Mouse (Mus musculus) megakaryocyte-erythroid progenitor cell, adult 5-6 weeks (primary cell): ENCODE data around the gene Scp2. TPM values are rescaled to one million over a fixed set of nuclear protein-coding genes. Genes with fewer than 3 reads are reported as not detected.
A peak's percentile ranks its signal among the peaks of the same experiment; 100 is the strongest.

ENCODE experiments used
- ATAC-seq: replicated peaks from 2 replicates; pipeline ENCODE4 v1.8.0; 2016; ENCODE audit warnings: mild to moderate bottlenecking, inconsistent platforms; ENCODE audit not compliant: severe bottlenecking, poor library complexity, low FRiP score, low TSS enrichment
- total RNA-seq, 2 experiments: library from RNA; stranded (forward) in 1 of 2; stranded (reverse) in 1 of 2; fragments of 200-1000, 215-1000 nt in 1 of 2; fragments of >200 nt in 1 of 2; fragmentation: Nextera tagmentation in 1 of 2; gene quantifications; 2 replicates each; pipeline ENCODE4 v1.2.3; 2014 to 2017

Gene Scp2
- total RNA-seq, 2 experiments from 2014 or later, result 129 to 203 TPM

GRCm38 (mm10) chr4:108065176-108065844 is 79.5 kb downstream of the Scp2 start:
- ATAC-seq, result no peak

- ATAC-seq, result no peak
Observed at GRCm38 (mm10) chr4:108063616-108064015, 81.2 kb downstream of the Scp2 start.

DNA sequence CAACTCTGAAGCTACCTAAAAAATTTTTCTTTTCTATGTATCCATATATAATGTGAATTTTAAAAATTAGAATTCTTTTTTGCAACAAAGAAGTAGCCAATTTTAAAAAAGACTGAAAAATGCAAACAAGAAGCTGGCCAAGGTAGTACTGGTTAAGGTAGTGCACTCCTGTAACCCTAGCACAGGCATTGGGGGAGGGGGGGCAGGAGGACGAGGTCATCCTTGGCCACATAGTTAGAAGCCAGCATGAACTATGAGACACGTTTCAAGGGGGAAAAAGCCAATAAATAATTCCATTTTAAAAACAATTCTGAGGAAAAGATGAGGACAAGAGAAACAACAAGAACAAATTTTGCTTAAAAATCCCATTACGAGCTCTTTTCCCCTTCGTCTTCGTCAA is 82.3 kb downstream of the Scp2 start:
- no peak for ATAC-seq

DNA sequence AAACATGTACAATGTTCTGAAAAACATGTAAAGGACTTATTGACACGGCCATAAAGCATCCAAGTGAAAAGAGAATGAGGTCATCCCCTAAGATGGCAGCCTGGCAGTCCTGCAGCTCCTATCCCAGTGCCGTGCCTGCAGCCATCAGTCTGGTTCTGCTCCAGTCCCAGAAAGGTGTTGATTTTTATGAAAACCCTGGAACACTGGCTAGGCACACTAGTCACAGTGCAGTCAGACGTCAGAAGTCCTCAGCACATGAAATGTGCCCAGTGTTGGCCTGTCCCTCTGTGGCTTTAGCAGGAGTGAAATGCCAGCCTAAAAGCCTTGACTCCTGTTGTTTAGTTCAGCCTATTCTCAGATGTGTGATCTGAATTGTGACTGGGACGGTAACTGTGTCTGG is 84.0 kb downstream of the Scp2 start:
- ATAC-seq, result no peak

DNA sequence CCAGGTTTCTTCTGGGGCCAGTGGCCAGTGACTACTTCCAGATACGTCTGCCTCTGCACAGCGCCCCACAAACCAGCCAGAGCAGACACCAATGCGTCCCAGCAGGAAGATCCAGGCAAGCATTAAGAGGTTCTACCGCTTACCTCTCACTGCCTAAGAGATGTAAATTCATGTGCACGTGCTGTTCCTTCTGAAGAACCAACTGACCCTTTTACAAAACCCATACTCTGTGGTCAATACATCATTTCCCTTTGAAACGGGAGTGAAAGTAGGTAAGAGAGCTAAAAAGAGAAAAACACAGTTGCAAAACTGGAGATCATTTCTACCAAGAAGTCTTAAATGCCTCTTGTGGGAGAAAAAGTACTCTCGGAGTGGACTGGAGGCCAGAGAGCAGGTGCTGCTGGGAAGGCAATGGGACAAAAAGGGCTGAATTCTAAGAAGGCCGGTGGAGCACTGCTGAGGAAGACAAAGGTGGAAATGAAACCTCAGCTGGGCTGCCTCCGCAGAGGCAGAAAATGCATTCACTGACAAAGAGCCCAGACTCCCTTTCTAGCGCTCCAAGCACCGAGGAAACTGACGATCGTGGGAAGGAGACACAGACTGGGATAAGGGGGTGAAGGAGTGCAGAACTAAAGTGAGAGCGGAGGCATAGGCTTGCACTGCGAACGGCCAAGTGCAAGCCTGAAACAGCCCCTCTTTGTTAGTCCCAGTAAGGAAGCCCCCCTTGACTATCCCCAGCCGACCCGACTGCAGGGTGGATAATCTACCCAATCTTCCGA is 85.0 kb downstream of the Scp2 start:
- no peak for ATAC-seq

GRCm38 (mm10) chr4:108058166-108058565 is 86.6 kb downstream of the Scp2 start:
- ATAC-seq, result no peak

- no peak for ATAC-seq
Observed at GRCm38 (mm10) chr4:108057247-108057646, 87.6 kb downstream of the Scp2 start.

GRCm38 (mm10) chr4:108055873-108056272 is 88.9 kb downstream of the Scp2 start:
- no peak for ATAC-seq

GRCm38 (mm10) chr4:108052673-108053072 is 92.1 kb downstream of the Scp2 start:
- ATAC-seq, result no peak

DNA sequence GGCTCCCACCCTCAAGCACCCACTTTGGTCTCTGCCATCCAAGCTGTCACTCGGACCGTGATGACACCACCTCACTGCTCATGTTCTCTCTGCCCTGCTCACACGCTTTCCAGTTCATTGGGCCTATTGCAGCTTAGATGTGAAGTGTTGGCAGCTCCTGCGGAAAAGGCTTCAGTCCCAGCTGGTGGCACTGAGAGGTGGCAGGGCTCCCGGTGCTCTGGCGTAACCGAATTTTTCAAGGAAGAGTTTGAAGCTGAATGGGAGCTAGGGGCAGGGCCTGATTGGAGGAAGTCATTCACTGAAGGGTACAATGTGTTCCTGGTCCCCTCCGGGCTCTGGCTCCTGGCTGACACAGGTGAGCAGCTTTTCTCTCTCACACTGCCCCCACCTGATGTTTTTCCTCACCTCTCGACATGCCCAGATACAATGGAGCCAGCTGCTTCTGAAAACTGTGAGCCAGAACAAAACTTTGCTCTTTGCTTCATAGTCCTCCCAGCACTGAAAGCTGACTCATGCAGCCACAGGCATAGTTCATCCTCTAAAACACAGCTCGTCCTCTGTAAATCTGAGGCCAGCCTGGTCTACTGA is 93.0 kb downstream of the Scp2 start:
- no peak for ATAC-seq

GRCm38 (mm10) chr4:108046136-108046535 is 98.7 kb downstream of the Scp2 start:
- no peak for ATAC-seq

DNA sequence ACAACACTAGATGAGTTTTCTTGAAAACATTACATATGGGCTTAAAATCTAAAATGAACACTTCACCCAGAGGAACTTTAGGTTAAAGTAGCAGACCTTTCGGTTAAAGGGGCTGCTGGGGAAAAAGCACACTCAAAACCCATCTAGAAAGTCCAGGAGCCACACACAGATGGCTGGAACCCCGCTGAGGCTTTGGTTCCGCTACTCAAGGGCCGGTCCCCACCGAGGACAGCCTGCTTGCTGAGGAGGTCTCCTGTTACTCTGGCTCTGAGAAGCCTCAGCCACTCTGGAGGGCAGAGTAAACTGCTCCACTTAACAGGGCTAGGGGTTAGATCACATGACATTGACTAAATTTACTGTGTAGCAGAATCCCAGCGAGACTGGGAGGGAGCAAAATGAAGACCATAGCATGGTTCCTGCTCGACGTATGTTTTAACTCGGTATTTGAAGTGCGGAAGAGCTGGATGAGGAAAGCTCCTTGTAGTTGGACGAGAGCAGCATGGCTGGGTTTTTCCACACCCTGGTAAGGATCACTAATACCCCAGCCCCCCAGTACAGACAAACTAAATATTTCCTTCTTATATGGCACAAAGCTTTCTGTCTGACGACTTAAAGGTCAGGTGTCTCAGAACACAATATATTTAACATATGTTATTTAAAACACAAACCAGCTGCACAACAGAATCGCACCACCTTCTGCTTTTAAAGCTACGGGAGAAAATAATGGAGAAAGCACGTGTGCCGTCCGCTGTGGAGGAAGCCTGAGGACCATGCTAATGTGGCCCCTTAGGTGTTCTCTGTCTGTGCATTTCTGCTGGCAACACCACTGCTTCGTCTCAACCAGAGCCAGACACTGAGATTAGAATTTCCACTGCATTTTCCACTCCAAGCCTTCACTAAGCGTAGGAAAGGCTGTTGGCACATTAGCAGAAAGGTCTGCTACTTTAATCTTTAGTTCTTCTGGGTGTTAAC is 99.4 kb downstream of the Scp2 start:
- no peak for ATAC-seq

GRCm38 (mm10) chr4:108037027-108037426 is 107.8 kb downstream of the Scp2 start:
- ATAC-seq, result no peak

DNA sequence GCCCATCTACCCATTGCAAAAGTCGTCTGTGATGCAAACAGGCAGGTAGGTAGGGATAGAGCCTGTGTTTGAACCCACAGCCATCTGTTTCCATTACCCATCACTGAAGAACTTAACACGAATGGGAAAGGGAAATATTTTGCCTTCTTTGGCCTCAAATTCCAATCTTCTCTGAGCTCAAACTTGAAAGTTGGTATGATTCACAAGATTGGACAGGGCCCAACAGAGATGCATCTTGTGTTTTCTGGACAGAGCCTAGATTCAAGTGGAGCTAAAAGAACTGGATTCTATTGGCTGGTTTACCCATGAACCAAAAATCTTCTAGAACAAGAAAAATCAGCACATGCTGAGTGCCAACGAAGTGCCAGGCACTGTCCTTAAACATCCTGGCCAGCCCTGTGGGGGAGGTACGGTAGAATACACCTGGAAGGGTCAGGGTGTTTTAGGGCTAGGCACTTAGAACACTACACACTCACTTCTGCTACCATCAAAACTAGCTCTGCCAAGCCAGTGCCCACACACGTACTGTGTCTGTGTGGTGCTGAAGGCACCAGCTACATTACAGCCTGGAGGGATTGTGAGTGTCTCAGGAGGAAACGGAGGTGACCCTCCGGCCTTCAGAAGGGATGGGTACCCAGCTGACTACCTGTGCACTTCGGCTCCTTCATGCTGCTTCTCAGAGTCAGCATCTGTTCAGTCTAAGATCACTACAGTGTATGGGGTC is 111.6 kb downstream of the Scp2 start:
- ATAC-seq, result no peak

DNA sequence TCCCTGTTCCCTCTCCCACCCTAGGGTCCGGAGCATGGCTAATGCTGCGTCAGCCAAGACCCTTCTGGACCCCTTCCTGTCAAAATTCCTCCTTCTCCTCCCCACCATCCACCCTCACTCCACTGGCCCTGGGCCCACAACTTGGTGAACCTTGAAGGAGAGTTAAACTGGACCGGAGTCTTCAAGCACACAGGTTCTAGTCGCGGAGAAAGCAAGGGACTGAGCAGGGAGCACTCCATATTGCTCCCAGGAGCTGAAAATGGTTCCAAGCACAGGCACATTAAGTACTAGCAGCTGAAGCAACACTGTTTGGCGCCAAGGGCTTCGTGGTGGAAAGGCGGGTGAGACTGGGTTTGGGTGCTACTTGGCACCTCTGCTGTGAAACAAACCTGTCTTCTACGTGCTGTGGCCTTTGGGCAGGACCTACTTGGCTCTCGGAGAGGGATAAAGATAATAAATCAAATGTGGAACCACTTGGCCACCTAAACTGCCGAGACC is 112.4 kb downstream of the Scp2 start:
- ATAC-seq, result no peak

DNA sequence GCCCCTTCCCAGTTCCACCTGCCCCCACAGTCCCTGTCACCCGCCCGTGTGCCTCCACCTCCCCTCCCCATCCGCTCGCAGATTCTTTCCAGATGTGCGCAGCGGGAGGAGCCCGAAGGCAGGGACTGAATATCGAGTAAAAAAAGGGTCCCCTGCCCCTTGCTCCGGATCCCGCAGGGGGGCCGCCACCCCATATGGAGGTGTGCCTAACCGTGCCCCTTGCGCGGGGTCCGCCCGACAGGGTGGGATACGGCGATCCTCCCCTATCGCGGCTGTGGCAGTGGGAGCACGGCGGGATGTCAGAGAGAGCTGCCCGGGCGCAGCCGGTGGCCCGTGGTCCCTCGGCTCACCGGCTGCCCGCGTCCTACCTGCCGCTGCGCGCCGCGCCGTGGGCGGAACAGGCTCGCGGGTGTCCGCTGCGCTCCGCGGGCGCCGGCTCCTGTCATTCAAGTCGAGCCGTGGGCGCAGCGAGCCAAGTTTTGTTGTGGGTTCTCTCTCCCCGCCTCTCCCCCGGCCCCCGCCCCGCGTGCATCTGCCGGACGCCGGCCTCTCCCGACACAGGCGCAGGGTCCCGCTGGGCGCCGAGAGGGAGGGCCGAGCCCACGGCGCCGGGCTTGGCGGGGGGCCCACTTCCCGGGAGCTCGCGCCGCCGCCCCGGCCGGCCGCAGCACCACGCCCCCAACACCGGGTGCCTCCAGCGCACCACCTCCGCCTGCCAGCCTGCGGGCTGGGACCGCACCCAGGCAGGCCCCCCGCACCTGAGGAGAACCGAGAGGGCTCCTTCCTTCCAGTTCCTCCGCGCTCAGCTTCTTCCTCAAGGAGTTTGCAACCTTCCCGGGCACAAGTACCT is 113.1 kb downstream of the Scp2 start:
- ATAC-seq, result 0 out of 2 replicates have a peak, but pooled peaks have one; percentile 32

GRCm38 (mm10) chr4:108030888-108031501 is 113.8 kb downstream of the Scp2 start:
- ATAC-seq, result no peak
